Mouse (Mus musculus) left cerebral cortex, adult 8-10 months (tissue): ENCODE results near the gene Hfe2. TPM values are rescaled to one million over a fixed set of nuclear protein-coding genes. Genes with fewer than 3 reads are reported as not detected.

Source experiments
- DNase-seq, 2 experiments: peaks; one replicate each; pipeline ENCODE4 v3.0.0; 2022; ENCODE audit warnings: low spot score in 2 of 2
- total RNA-seq, 4 experiments: library from RNA; stranded (reverse); gene quantifications; 2 replicates each; pipeline ENCODE4 v1.2.4; 2022

Gene Hfe2
- total RNA-seq, 4 experiments from 2014 or later = 1.4 to 2.0 (median 1.7) TPM

GRCm38 (mm10) chr3:96556651-96557635 is 32.0 kb downstream of the Hfe2 start:
- no peak for DNase-seq

- DNase-seq = peak; percentile 84 to 94
Measured at GRCm38 (mm10) chr3:96557694-96558093, 32.7 kb downstream of the Hfe2 start, which contains the start of gene Txnip. Gene Txnip, plus strand, starts transcription at chr3:96557957.

GRCm38 (mm10) chr3:96558159-96558558 is 33.2 kb downstream of the Hfe2 start:
- DNase-seq = no peak

GRCm38 (mm10) chr3:96558668-96559196 is 33.8 kb downstream of the Hfe2 start:
- no peak for DNase-seq

DNA sequence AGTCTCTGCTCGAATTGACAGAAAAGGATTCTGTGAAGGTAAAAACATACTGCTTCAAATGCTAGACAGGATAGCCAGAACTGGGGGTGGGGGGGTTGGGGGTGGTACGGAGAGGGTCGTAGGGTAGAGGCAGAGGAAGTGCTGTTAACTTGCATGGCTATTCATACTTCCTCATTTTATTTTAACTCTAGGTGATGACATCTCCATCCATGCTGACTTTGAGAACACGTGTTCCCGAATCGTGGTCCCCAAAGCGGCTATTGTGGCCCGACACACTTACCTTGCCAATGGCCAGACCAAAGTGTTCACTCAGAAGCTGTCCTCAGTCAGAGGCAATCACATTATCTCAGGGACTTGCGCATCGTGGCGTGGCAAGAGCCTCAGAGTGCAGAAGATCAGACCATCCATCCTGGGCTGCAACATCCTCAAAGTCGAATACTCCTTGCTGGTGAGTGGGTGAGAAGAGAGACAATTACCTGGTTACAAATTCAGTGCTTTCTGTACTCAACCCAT is 34.5 kb downstream of the Hfe2 start:
- no peak for DNase-seq

- no peak for DNase-seq
Measured at GRCm38 (mm10) chr3:96559911-96560850, 35.2 kb downstream of the Hfe2 start.

DNA sequence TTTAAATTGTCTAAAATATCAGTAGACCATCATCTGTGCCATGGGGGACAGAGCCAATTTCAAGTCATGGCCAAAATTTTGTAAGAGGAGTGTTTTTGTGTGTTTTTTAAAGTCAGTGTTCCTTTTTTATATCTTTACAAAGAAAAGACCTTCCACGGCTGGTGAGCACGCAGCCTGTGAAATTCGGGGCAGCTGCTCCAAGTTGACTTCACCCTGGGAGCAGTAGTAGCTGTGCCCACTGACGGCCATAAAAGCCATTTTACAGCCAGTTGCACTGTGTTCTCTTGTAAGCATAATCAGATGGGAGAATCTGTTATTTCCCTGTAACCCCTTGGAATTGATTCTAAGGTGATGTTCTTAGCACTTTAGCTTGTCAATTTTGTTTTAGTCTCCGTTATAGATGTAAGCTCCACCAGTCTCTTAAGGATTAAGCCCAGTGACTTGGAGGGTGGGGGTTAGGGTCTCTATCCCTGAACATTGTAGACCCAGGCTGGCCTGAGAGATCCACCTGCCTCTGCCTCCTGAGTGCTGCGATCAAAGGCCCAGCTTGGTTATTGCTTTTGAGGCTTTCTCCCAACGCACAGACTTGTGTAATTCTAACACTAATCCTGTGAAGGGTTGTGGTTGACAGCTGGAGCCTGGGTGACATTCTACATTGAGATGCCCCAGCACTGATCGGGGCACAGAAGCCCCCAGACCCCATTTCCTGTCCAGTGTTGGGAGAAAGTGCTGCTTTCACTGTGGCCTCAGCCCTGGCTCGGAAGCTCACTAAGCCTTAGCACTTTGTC is 36.1 kb downstream of the Hfe2 start:
- no peak for DNase-seq

- DNase-seq = no peak
Measured at GRCm38 (mm10) chr3:96561946-96562681, 37.1 kb downstream of the Hfe2 start.

DNA sequence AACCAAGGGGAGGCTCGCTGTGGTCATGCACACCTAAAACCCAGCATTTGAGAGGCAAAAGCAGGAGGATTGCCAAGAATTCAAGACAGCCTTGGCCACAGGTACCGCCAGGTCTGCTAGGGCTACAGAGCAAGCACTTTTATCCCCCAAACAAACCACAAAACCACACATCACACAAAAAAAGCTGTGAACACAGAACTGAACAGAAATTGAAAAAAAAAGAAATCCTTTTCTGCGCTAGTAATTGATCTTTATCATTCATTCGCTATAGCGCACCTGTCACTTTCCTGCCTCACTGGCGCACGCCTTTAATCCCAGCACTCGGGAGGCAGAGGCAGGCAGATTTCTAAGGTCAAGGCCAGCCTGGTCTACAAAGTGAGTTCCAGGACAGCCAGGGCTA is 38.3 kb downstream of the Hfe2 start:
- DNase-seq = no peak

GRCm38 (mm10) chr3:96563911-96564632 is 39.1 kb downstream of the Hfe2 start:
- no peak for DNase-seq

DNA sequence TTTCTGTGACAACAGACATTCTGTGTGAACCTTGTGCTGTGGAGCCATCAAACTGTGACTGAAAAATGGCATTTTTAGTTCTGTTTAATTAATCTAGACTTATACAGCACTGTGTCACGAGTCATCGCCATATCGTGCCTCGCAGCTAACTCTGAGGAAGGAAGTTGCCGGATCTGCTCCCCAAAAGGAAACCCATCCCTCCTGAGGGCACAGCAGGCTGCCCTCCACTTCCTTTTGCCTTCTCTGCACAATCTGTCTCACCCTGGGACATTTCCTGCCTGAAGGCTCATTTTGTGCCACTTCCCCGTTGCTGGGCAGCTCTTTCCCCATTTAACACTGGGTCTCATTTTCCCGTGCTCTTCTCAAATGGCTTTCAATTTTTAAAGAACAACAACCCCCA is 39.7 kb downstream of the Hfe2 start:
- DNase-seq = no peak

- no peak for DNase-seq
Measured at GRCm38 (mm10) chr3:96565105-96565504, 40.1 kb downstream of the Hfe2 start.

GRCm38 (mm10) chr3:96566661-96567450 is 41.9 kb downstream of the Hfe2 start:
- no peak for DNase-seq

GRCm38 (mm10) chr3:96568605-96569004 is 43.6 kb downstream of the Hfe2 start:
- no peak for DNase-seq

DNA sequence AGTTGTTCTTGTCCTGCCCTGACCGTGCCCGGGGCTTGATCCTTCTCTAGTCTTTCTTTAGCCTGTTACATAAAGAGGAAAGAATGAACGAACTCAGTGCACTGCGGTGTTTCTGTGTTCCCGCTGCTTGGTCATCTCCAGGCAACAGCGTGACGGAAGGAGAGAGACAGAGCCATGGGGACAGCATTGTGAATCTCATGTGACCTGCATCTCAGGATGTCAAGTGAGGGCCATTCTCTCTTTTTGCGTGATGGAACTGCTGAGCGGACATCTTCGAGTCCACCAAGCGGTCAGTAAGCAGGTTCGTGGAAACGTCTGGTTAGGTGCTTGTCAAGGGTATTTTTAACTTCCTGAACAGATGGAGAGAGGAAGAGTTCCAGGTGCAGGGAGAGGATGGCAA is 44.5 kb downstream of the Hfe2 start:
- no peak for DNase-seq

DNA sequence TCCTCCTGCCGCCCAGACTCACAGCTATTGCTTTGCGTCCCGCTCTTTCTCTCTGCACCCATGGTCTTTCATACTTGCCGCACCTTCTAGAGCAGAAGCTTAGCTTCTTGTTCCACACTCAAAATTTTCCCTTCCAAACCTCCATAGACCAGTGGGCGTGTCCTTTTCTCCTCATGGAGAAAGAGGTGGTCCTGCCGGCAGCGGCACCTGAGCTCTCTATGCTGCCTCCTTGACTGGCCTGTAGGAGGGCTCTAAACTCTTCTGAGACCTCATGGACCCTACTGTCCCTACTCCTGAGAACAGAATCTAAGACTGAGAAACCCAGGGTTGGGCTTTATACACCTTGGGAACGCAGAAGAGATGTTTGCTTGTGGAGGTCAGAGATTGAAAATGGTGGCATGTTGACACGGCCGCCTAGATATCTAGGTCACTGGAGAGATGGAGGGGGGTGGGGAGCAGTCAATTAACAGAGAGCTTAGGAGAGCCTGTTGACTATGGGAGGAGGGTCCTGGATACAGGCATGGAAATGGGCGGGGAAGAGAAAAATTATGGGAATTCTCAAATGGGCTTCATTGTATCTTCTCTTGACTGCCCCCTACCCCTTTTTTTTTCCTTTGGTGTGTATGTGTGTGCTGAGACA is 45.1 kb downstream of the Hfe2 start:
- no peak for DNase-seq

- no peak for DNase-seq
Measured at GRCm38 (mm10) chr3:96570643-96571042, 45.7 kb downstream of the Hfe2 start.

DNA sequence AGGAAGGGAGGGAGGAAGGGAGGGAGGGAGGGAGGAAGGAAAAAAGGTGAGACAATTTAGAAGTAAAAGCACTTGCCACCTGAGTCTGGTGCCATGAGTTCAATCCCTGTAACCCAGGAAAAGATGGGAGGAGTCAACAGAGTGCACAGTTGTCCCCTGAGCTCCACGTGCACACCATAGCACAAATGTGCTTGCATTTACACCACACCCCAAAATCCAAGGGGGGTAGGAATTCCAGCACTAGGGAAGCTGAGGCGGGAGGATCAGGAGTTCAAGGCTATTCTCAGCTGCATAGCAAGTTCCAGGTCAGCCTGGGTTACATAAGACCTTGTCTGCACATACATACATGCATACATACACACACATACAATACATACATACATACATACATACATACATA is 46.4 kb downstream of the Hfe2 start:
- DNase-seq = no peak
